Mouse (Mus musculus): ENCODE data around the gene Gm13539. TPM values are rescaled to one million over a fixed set of nuclear protein-coding genes. Genes with fewer than 3 reads are reported as not detected.
"Not testable (repeated sequence)": the region's sequence is repeated elsewhere in the genome, so short reads cannot be mapped to it uniquely, and the experiment has no call there.

Gm13539 gene
- polyA plus RNA-seq (2015; fragmentation: Nextera tagmentation; extraction: Ambion mirVana), result not detected in 2 replicates

- H3K36me3 ChIP-seq, result no peaks in the 10 kb centered on the region
- no peaks in the 10 kb centered on the region; the same call in 1 of the 2 replicates for H3K27me3 ChIP-seq
- H3K27ac ChIP-seq, result no peak within 1 kb of the TSS
- H3K4me3 ChIP-seq (replicated peaks), result no peak within 1 kb of the TSS
- no peaks in the 10 kb centered on the region for H3K9me3 ChIP-seq (replicated peaks)
- H3K9ac ChIP-seq, result no peak within 1 kb of the TSS
- DNase-seq (no peak), ATAC-seq (ENCODE audit: low read depth) (no peak)
- peaks cover 8% of the 10 kb centered on the region for H3K4me1 ChIP-seq (replicated peaks)
- WGBS (ENCODE audit: insufficient replicate concordance), result 64% methylated on average over 3 of the region's 3 CpGs
- H3K4me2 ChIP-seq, result no peak within 1 kb of the TSS
Measured at GRCm38 (mm10) chr2:25781957-25782356, at the start of gene Gm13539. Gene Gm13539 (plus strand): TSS chr2:25782257.

GRCm38 (mm10) chr2:25733199-25733930 lies 48.7 kb upstream of the Gm13539 start:
- DNase-seq (no peak), ATAC-seq (ENCODE audit: low read depth) (no peak)
- no peak overlapping the region for H3K9ac ChIP-seq
- no peak overlapping the region for H3K4me2 ChIP-seq
- WGBS (ENCODE audit: insufficient replicate concordance), result 42% methylated on average over 2 of the region's 2 CpGs
- H3K4me1 ChIP-seq (replicated peaks), result no peaks in the 10 kb centered on the region
- H3K27me3 ChIP-seq, result no peaks in the 10 kb centered on the region
- H3K9me3 ChIP-seq (replicated peaks), result no peaks in the 10 kb centered on the region
- no peak overlapping the region for H3K27ac ChIP-seq
- H3K36me3 ChIP-seq, result no peaks in the 10 kb centered on the region
- no peak overlapping the region for H3K4me3 ChIP-seq (replicated peaks)

GRCm38 (mm10) chr2:25736709-25737108 lies 45.3 kb upstream of the Gm13539 start, which contains the start of gene Obp2b:
Gene Obp2b (plus strand): TSS chr2:25737009.
- not testable (repeated sequence) for H3K36me3 ChIP-seq; H3K9ac ChIP-seq; H3K27me3 ChIP-seq; H3K9me3 ChIP-seq (replicated peaks); H3K4me1 ChIP-seq (replicated peaks); H3K4me2 ChIP-seq; DNase-seq; ATAC-seq (ENCODE audit: low read depth); H3K27ac ChIP-seq; H3K4me3 ChIP-seq (replicated peaks)
- WGBS (ENCODE audit: insufficient replicate concordance), result 60% methylated on average over 3 of the region's 3 CpGs

GRCm38 (mm10) chr2:25741671-25742070 lies 40.4 kb upstream of the Gm13539 start:
- Histone ChIP-seq H3K36me3 (no peaks in the 10 kb centered on the region), H3K27me3 (no peaks in the 10 kb centered on the region), H3K4me2 (no peak overlapping the region), H3K9ac (no peak overlapping the region), H3K4me1 (replicated peaks) (no peaks in the 10 kb centered on the region), H3K4me3 (replicated peaks) (no peak overlapping the region), H3K27ac (no peak overlapping the region), H3K9me3 (replicated peaks) (peaks cover 7% of the 10 kb centered on the region)
- WGBS (ENCODE audit: insufficient replicate concordance), result 64% methylated on average over 1 of the region's 1 CpGs
- DNase-seq (no peak), ATAC-seq (ENCODE audit: low read depth) (no peak)

GRCm38 (mm10) chr2:25754201-25754600 lies 27.9 kb upstream of the Gm13539 start:
- Histone ChIP-seq H3K27ac (no peak overlapping the region), H3K27me3 (no peaks in the 10 kb centered on the region), H3K4me2 (no peak overlapping the region), H3K4me1 (replicated peaks) (no peaks in the 10 kb centered on the region), H3K36me3 (no peaks in the 10 kb centered on the region), H3K4me3 (replicated peaks) (no peak overlapping the region), H3K9ac (no peak overlapping the region), H3K9me3 (replicated peaks) (no peaks in the 10 kb centered on the region; the same call in 1 of the 2 replicates)
- ATAC-seq (ENCODE audit: low read depth) (no peak), DNase-seq (no peak)
- WGBS (ENCODE audit: insufficient replicate concordance), result 67% methylated on average over 1 of the region's 1 CpGs

- Histone ChIP-seq H3K4me3 (replicated peaks) (no peak overlapping the region), H3K4me1 (replicated peaks) (no peaks in the 10 kb centered on the region), H3K27me3 (no peaks in the 10 kb centered on the region), H3K27ac (no peak overlapping the region), H3K36me3 (no peaks in the 10 kb centered on the region), H3K4me2 (no peak overlapping the region), H3K9ac (no peak overlapping the region), H3K9me3 (replicated peaks) (no peaks in the 10 kb centered on the region; the same call in 1 of the 2 replicates)
- 51% methylated on average over 4 of the region's 4 CpGs for WGBS (ENCODE audit: insufficient replicate concordance)
- DNase-seq (no peak), ATAC-seq (ENCODE audit: low read depth) (no peak)
Measured at GRCm38 (mm10) chr2:25758064-25758625, 23.9 kb upstream of the Gm13539 start.

GRCm38 (mm10) chr2:25765269-25765668 lies 16.8 kb upstream of the Gm13539 start, which contains the start of gene Lcn3:
Gene Lcn3 (plus strand): TSS chr2:25765569.
- H3K27me3 ChIP-seq, result peaks cover 3% of the 10 kb centered on the region; the same call in 1 of the 2 replicates
- DNase-seq, result no peak
- no peaks in the 10 kb centered on the region for H3K9me3 ChIP-seq (replicated peaks)
- H3K4me1 ChIP-seq (replicated peaks), result no peaks in the 10 kb centered on the region
- no peak within 1 kb of the TSS for H3K9ac ChIP-seq
- H3K27ac ChIP-seq, result no peak within 1 kb of the TSS
- no peak within 1 kb of the TSS for H3K4me2 ChIP-seq
- no peak within 1 kb of the TSS for H3K4me3 ChIP-seq (replicated peaks)
- H3K36me3 ChIP-seq, result no peaks in the 10 kb centered on the region
- no peak for ATAC-seq (ENCODE audit: low read depth)
- 37% methylated on average over 2 of the region's 2 CpGs for WGBS (ENCODE audit: insufficient replicate concordance)

- Histone ChIP-seq H3K9ac (no peak overlapping the region), H3K27me3 (peaks cover 3% of the 10 kb centered on the region; the same call in 1 of the 2 replicates), H3K4me2 (no peak overlapping the region), H3K27ac (no peak overlapping the region), H3K4me1 (replicated peaks) (no peaks in the 10 kb centered on the region), H3K4me3 (replicated peaks) (no peak overlapping the region), H3K9me3 (replicated peaks) (no peaks in the 10 kb centered on the region), H3K36me3 (no peaks in the 10 kb centered on the region)
- DNase-seq, result no peak
- WGBS (ENCODE audit: insufficient replicate concordance), result 48% methylated on average over 4 of the region's 4 CpGs
- no peak for ATAC-seq (ENCODE audit: low read depth)
Measured at GRCm38 (mm10) chr2:25767764-25768163, 14.3 kb upstream of the Gm13539 start.

- H3K4me2 ChIP-seq, result no peak overlapping the region
- no peak overlapping the region for H3K27ac ChIP-seq
- 55% methylated on average over 2 of the region's 2 CpGs for WGBS (ENCODE audit: insufficient replicate concordance)
- DNase-seq (no peak), ATAC-seq (ENCODE audit: low read depth) (no peak)
- no peaks in the 10 kb centered on the region for H3K36me3 ChIP-seq
- no peak overlapping the region for H3K9ac ChIP-seq
- no peak overlapping the region for H3K4me3 ChIP-seq (replicated peaks)
- H3K4me1 ChIP-seq (replicated peaks), result no peaks in the 10 kb centered on the region
- H3K9me3 ChIP-seq (replicated peaks), result no peaks in the 10 kb centered on the region
- H3K27me3 ChIP-seq, result peaks cover 3% of the 10 kb centered on the region; the same call in 1 of the 2 replicates
Measured at GRCm38 (mm10) chr2:25773507-25773906, 8.6 kb upstream of the Gm13539 start.

- no peak overlapping the region for H3K4me3 ChIP-seq (replicated peaks)
- 47% methylated on average over 2 of the region's 2 CpGs for WGBS (ENCODE audit: insufficient replicate concordance)
- H3K9me3 ChIP-seq (replicated peaks), result no peaks in the 10 kb centered on the region
Measured at GRCm38 (mm10) chr2:25774640-25775039, 7.4 kb upstream of the Gm13539 start.

GRCm38 (mm10) chr2:25775991-25776390 lies 6.1 kb upstream of the Gm13539 start:
- no peaks in the 10 kb centered on the region for H3K4me1 ChIP-seq (replicated peaks)
- H3K4me3 ChIP-seq (replicated peaks), result no peak overlapping the region
- no peak overlapping the region for H3K9ac ChIP-seq
- H3K4me2 ChIP-seq, result no peak overlapping the region
- 49% methylated on average over 3 of the region's 3 CpGs for WGBS (ENCODE audit: insufficient replicate concordance)
- H3K36me3 ChIP-seq, result no peaks in the 10 kb centered on the region
- H3K9me3 ChIP-seq (replicated peaks), result no peaks in the 10 kb centered on the region
- H3K27me3 ChIP-seq, result no peaks in the 10 kb centered on the region; the same call in 1 of the 2 replicates
- H3K27ac ChIP-seq, result no peak overlapping the region
- ATAC-seq (ENCODE audit: low read depth) (no peak), DNase-seq (no peak)

More at GRCm38 (mm10) chr2:25774640-25775039, 7.4 kb upstream of the Gm13539 start:
- Histone ChIP-seq H3K9ac (no peak overlapping the region), H3K36me3 (no peaks in the 10 kb centered on the region), H3K27me3 (peaks cover under 1% of the 10 kb centered on the region; the same call in 1 of the 2 replicates), H3K27ac (no peak overlapping the region), H3K4me1 (replicated peaks) (no peaks in the 10 kb centered on the region), H3K4me2 (no peak overlapping the region)
- DNase-seq (no peak), ATAC-seq (ENCODE audit: low read depth) (no peak)

Data from liver, embryonic 13.5 days (tissue).